Mouse (Mus musculus) T-helper 17 cell (primary cell): ENCODE measurements around the gene Usp31.

Source experiments
- in situ Hi-C, 2 experiments: fragments of 300-600 bp; cut with MboI, MseI; formaldehyde crosslinking; loops; 1 replicate in 1 of 2; 2 replicates in 1 of 2; pipeline ENCODE4 v1.15.1; 2025; ENCODE audit warnings: high pct_unique_total_duplicates in 2 of 2

Usp31 gene

GRCm38 (mm10) chr7:121707073-121707667 lies at the start of gene Usp31:
TSS of gene Usp31 (minus strand) at chr7:121707253.
- in situ Hi-C loops = no loop called here

GRCm38 (mm10) chr7:121754748-121755147 lies 47.7 kb upstream of the Usp31 start:
- in situ Hi-C loops = loop anchor here in 1 of 2 experiments (25.0 kb wide), 1 partner anchor 592 kb away; no protein-coding TSS in a partner anchor

- in situ Hi-C loops = loop anchor here in 1 of 2 experiments (25.0 kb wide), 1 partner anchor 588 kb away; no protein-coding TSS in a partner anchor
Measured at GRCm38 (mm10) chr7:121750244-121750643, 43.2 kb upstream of the Usp31 start.

- in situ Hi-C loops = loop anchor here in 1 of 2 experiments (5.0 kb wide), 1 partner anchor 230 kb away; no protein-coding TSS in a partner anchor
Measured at GRCm38 (mm10) chr7:121737511-121738415, 30.7 kb upstream of the Usp31 start.

- in situ Hi-C loops = loop anchor here in 1 of 2 experiments (5.0 kb wide), 1 partner anchor 243 kb away; no protein-coding TSS in a partner anchor
Measured at GRCm38 (mm10) chr7:121734171-121734831, 27.2 kb upstream of the Usp31 start, which contains the start of gene Scnn1g. TSS of gene Scnn1g (plus strand) at chr7:121734479.

- in situ Hi-C loops = loop anchor here in 1 of 2 experiments (5.0 kb wide), 1 partner anchor 247 kb away; no protein-coding TSS in a partner anchor
Measured at GRCm38 (mm10) chr7:121730225-121730624, 23.2 kb upstream of the Usp31 start.

GRCm38 (mm10) chr7:121717031-121717430 lies 10.0 kb upstream of the Usp31 start:
- in situ Hi-C loops = no loop called here

GRCm38 (mm10) chr7:121711171-121711570 lies 4.1 kb upstream of the Usp31 start:
- in situ Hi-C loops = no loop called here

GRCm38 (mm10) chr7:121706411-121707072 lies 511 bp downstream of the Usp31 start:
- in situ Hi-C loops = no loop called here

GRCm38 (mm10) chr7:121705051-121705450 lies 2.0 kb downstream of the Usp31 start:
- in situ Hi-C loops = no loop called here

GRCm38 (mm10) chr7:121701983-121702382 lies 5.1 kb downstream of the Usp31 start:
- in situ Hi-C loops = no loop called here

- in situ Hi-C loops = no loop called here
Measured at GRCm38 (mm10) chr7:121700480-121700879, 6.6 kb downstream of the Usp31 start.

- in situ Hi-C loops = no loop called here
Measured at GRCm38 (mm10) chr7:121699218-121699617, 7.8 kb downstream of the Usp31 start.

GRCm38 (mm10) chr7:121697574-121697973 lies 9.5 kb downstream of the Usp31 start:
- in situ Hi-C loops = no loop called here

- in situ Hi-C loops = no loop called here
Measured at GRCm38 (mm10) chr7:121697170-121697569, 9.9 kb downstream of the Usp31 start.

GRCm38 (mm10) chr7:121691803-121692202 lies 15.2 kb downstream of the Usp31 start:
- in situ Hi-C loops = no loop called here

- in situ Hi-C loops = no loop called here
Measured at GRCm38 (mm10) chr7:121689338-121689737, 17.7 kb downstream of the Usp31 start.

- in situ Hi-C loops = no loop called here
Measured at GRCm38 (mm10) chr7:121685140-121685984, 21.7 kb downstream of the Usp31 start.

GRCm38 (mm10) chr7:121681191-121681590 lies 25.9 kb downstream of the Usp31 start:
- in situ Hi-C loops = no loop called here

- in situ Hi-C loops = no loop called here
Measured at GRCm38 (mm10) chr7:121677105-121677753, 29.8 kb downstream of the Usp31 start.
